Mouse (Mus musculus) liver, embryonic 16.5 days (tissue): Measurements from ENCODE around the gene Angptl6. TPM values are rescaled to one million over a fixed set of nuclear protein-coding genes. Genes with fewer than 3 reads are reported as not detected.

Source experiments
- ATAC-seq: fragments of 200-750 bp; cut with Nextera tagmentation; 2 replicates; pipeline ENCODE4 v1.8.0; 2017; ENCODE audit warnings: low read depth, mild to moderate bottlenecking, moderate number of reproducible peaks, moderate library complexity
- H3K27ac ChIP-seq: fragments of 300-500 bp; sonication (generic); 2 replicates; pipeline ENCODE4 v1.5.1; 2014; ENCODE audit warnings: mild to moderate bottlenecking, low read length
- H3K27me3 ChIP-seq: fragments of 300-500 bp; sonication (generic); 2 replicates; pipeline ENCODE4 v1.6.1; 2014; ENCODE audit warnings: low read depth, low read length, mixed read lengths; ENCODE audit not compliant: control insufficient read depth, insufficient read depth
- H3K36me3 ChIP-seq: fragments of 300-500 bp; sonication (generic); 2 replicates; pipeline ENCODE4 v1.6.1; 2014; ENCODE audit warnings: mild to moderate bottlenecking; ENCODE audit not compliant: control insufficient read depth, insufficient read depth
- H3K4me1 ChIP-seq: fragments of 300-500 bp; sonication (generic); 2 replicates; pipeline ENCODE4 v1.6.1; 2014; ENCODE audit warnings: low read depth, low read length, mixed read lengths; ENCODE audit not compliant: control insufficient read depth
- H3K4me2 ChIP-seq: fragments of 300-500 bp; sonication (generic); 2 replicates; pipeline ENCODE4 v1.6.1; 2014; ENCODE audit warnings: low read depth, low read length, mixed read lengths
- H3K4me3 ChIP-seq: fragments of 300-500 bp; sonication (generic); 2 replicates; pipeline ENCODE4 v1.5.1; 2014; ENCODE audit warnings: low read depth, mild to moderate bottlenecking, low read length
- H3K9ac ChIP-seq: fragments of 300-500 bp; sonication (generic); 2 replicates; pipeline ENCODE4 v1.6.1; 2014; ENCODE audit warnings: low read depth, low read length
- H3K9me3 ChIP-seq: fragments of 300-500 bp; sonication (generic); replicated peaks from 2 replicates; pipeline ENCODE4 v1.6.1; 2016; ENCODE audit warnings: low read length; ENCODE audit not compliant: control insufficient read depth
- WGBS: fragments of 180-500 bp; shearing (Covaris S2); extraction: QIAGEN DNeasy Blood & Tissue Kit; methylation state at CpG from one replicate; pipeline ENCODE4 v1.1.7; 2014; ENCODE audit not compliant: insufficient replicate concordance; 5-methylcytosine and 5-hydroxymethylcytosine counted together
- polyA plus RNA-seq: library from polyadenylated mRNA; unstranded; fragments of >200 nt; fragmentation: Nextera tagmentation; extraction: Ambion mirVana; gene quantifications from 2 replicates; pipeline ENCODE4 v1.2.1, GENCODE M21; 2015

Angptl6 gene
- polyA plus RNA-seq, 1 experiment from 2014 or later, result 10.0 TPM

DNA sequence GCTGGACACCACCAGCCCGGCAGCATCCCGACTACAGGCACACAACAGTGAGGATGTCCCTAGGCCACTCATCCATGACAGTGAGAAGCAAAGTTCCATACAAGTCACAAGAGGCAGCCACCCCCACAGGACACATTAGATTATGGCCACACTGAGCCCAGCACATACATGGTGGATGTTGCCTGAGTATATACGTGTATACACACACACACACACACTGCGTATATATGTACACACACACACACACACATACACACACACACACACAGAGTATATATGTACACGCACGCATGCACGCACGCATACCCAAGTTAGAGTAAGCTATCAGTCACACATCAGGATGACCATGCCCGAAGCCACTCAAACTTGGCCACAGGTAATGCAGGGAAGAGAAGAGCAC is 15.9 kb upstream of the Angptl6 start:
- H3K4me1 ChIP-seq, result peaks cover 18% of the 10 kb centered on the region
- H3K9me3 ChIP-seq, result no peaks in the 10 kb centered on the region
- H3K36me3 ChIP-seq, result peaks cover 58% of the 10 kb centered on the region
- no peak overlapping the region for H3K9ac ChIP-seq
- 83% methylated on average over 9 of the region's 9 CpGs for WGBS
- H3K4me3 ChIP-seq, result no peak overlapping the region
- H3K27me3 ChIP-seq, result no peaks in the 10 kb centered on the region
- H3K27ac ChIP-seq, result no peak overlapping the region
- H3K4me2 ChIP-seq, result no peak overlapping the region
- no peak for ATAC-seq

DNA sequence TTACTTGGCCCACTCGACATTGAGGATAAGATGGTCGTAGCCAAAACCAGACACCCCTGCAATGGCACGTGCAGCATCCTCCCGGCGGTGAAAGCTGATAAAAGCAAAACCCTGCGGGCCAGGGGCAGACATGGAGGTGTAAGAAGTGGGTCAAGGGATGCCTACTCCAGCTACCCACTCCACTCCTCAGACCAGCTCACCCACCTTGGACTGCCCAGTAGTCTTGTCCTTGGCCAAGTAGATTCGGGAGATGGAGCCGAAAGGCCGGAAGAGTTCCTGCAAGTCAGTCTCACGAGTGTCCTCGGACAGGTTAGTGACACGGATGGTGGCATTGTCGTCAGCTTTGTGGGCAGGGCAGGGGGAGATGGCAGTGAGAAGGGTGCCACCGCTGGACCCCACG is 15.1 kb upstream of the Angptl6 start:
- 82% methylated on average over 15 of the region's 15 CpGs for WGBS
- H3K4me3 ChIP-seq, result no peak overlapping the region
- no peak overlapping the region for H3K9ac ChIP-seq
- H3K27ac ChIP-seq, result no peak overlapping the region
- ATAC-seq, result no peak
- peaks cover 26% of the 10 kb centered on the region for H3K4me1 ChIP-seq
- no peak overlapping the region for H3K4me2 ChIP-seq
- H3K9me3 ChIP-seq, result no peaks in the 10 kb centered on the region
- H3K27me3 ChIP-seq, result no peaks in the 10 kb centered on the region
- H3K36me3 ChIP-seq, result peaks cover 65% of the 10 kb centered on the region

DNA sequence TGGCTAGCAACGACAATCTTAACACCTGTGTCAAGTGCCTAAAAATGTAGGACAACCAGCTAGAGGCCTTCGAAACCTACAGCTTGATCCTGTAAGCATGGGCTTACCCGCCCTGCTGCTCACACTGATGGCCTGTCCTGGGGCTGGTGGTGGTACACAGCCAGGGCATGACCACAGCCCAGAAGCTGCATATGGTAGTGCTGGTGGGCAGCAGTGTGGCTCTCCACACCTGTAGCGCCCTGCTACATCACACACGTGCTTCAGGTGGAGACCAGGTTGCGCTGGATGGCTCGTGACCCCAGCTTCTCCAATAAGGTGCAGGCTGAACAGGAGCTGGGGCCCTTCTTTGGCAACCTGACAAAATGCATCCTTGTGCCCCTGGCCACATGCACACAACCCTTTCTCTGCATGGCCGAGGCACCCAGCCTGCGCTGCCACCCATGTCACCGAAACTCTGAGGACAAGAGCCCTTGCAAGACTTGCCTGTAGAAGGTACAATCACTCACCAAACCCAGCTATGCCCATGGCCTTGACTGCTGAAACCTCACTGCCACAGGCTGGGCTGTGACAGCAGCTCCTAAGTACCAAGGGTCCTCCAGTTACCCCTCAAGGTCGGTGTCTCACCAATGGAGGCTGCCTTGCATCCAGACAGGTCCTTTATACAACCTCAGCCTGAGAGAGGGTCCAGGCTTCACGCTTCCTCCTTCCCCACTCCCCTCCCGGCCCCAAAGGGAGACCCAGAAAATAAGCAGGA is 14.2 kb upstream of the Angptl6 start:
- Histone ChIP-seq H3K4me1 (peaks cover 31% of the 10 kb centered on the region), H3K27ac (no peak overlapping the region), H3K27me3 (no peaks in the 10 kb centered on the region), H3K9me3 (no peaks in the 10 kb centered on the region), H3K9ac (no peak overlapping the region), H3K36me3 (peaks cover 66% of the 10 kb centered on the region), H3K4me2 (no peak overlapping the region), H3K4me3 (no peak overlapping the region)
- 77% methylated on average over 13 of the region's 13 CpGs for WGBS
- ATAC-seq, result no peak

DNA sequence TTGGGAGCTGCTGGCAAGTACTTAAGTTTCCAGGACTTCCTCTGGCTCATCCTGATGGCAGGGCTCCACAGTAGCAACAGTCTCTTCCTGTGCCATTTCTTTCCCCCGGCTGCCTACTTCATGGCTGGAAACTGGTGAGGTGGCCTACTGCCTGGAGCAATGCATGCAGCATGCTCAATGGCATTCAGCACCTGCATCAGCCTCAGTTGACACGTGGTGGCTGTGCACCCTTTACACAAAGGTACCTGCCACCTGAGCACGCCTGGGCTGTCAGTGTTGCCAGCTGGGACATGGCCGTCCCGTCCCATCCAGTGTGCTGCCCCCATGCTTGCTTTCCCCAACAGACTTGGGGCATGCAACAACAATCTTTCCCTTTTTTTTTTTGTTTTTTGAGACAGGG is 13.5 kb upstream of the Angptl6 start:
- no peak overlapping the region for H3K4me2 ChIP-seq
- H3K27me3 ChIP-seq, result no peaks in the 10 kb centered on the region
- no peak for ATAC-seq
- 52% methylated on average over 5 of the region's 5 CpGs for WGBS
- peaks cover 33% of the 10 kb centered on the region for H3K4me1 ChIP-seq
- H3K36me3 ChIP-seq, result peaks cover 66% of the 10 kb centered on the region
- H3K27ac ChIP-seq, result no peak overlapping the region
- H3K9me3 ChIP-seq, result no peaks in the 10 kb centered on the region
- H3K4me3 ChIP-seq, result no peak overlapping the region
- no peak overlapping the region for H3K9ac ChIP-seq

DNA sequence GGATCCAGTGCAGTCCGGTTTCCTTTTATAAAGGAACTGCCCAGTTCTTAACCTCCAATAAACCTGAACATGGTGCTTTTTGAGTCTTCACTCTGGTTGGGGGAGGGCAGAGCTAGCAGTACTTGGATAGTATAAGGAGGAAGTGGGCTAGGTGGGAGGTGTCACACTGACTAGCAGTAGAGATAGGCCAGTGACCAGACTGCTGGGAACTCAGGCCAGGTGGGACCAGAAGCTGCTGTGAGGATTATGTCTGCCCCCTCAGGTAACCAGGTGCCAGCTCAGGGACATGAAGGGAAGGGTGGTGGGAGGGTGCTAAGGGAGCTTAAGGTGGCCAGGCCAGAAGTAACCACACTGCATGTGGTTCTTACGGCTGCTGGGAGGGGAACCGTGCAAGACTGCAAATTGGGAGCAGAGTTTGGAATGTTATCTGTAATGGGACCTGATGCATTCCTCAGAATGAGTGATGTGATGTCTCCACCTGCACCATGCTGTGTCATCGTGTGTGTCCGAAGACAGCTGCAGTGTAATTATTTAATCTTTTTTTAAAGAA is 12.7 kb upstream of the Angptl6 start:
- H3K4me1 ChIP-seq, result peaks cover 29% of the 10 kb centered on the region

DNA sequence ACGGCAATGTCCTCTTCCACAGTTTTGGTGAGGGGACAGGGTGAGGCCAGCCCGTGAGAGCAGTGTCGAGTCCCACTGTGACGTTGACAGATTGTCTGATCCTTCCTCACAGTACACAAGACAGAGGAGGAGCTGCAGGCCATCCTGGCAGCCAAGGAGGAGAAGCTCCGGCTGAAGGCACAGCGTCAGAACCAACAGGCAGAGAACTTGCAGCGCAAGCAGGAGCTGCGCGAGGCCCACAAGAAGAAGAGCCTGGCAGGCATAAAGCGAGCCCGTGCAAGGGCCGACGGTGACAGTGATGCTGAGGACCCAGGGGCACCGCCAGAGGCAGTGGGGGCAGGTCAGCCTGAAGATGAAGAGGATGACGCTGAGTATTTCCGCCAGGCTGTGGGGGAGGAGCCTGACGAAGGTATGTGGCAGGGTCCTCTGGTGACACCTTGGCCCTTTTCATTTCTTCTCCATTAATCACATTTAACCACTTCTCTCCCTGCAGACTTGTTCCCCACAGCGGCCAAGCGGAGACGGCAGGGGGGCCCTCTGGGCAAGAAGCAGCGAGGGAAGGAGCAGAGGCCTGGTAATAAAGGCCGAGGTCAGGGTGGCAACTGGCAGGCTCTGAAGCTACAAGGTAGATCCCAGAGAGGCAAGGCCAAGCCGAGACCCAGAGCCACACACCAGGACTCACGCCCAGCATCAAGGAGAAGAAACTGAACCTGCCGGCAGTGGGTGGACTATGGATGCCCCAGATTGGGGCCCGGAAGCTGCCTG is 12.0 kb upstream of the Angptl6 start:
- Histone ChIP-seq H3K27ac (no peak overlapping the region), H3K4me3 (no peak overlapping the region), H3K4me2 (no peak overlapping the region), H3K9ac (no peak overlapping the region), H3K4me1 (peaks cover 24% of the 10 kb centered on the region), H3K27me3 (no peaks in the 10 kb centered on the region), H3K36me3 (peaks cover 66% of the 10 kb centered on the region), H3K9me3 (no peaks in the 10 kb centered on the region)
- WGBS, result 78% methylated on average over 26 of the region's 26 CpGs
- ATAC-seq, result no peak

More for the DNA sequence above, 12.7 kb upstream of the Angptl6 start:
- Histone ChIP-seq H3K27ac (no peak overlapping the region), H3K4me3 (no peak overlapping the region), H3K36me3 (peaks cover 66% of the 10 kb centered on the region), H3K9me3 (no peaks in the 10 kb centered on the region), H3K27me3 (no peaks in the 10 kb centered on the region), H3K9ac (no peak overlapping the region), H3K4me2 (no peak overlapping the region)
- ATAC-seq, result no peak
- WGBS, result 54% methylated on average over 5 of the region's 5 CpGs

DNA sequence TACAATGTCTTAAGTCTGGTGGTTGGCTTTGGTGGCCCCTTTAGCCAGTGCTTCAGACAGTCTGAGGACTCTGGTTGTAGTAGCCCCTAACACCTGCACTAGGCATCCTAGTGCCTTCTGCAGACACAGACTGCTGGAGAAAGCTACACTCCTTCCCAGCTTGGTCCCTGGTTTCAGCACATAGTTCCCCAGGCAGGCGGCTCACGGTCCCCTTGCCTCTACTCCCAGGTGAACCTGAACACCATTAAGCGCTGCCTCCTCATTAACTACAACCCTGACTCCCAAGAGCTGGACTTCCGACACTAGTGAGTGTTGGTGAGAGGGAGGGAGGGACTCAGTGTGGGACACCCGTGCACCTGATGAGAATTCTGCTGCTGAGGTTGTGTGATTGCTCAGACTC is 10.9 kb upstream of the Angptl6 start:
- H3K4me1 ChIP-seq, result peaks cover 24% of the 10 kb centered on the region
- 86% methylated on average over 5 of the region's 5 CpGs for WGBS

DNA sequence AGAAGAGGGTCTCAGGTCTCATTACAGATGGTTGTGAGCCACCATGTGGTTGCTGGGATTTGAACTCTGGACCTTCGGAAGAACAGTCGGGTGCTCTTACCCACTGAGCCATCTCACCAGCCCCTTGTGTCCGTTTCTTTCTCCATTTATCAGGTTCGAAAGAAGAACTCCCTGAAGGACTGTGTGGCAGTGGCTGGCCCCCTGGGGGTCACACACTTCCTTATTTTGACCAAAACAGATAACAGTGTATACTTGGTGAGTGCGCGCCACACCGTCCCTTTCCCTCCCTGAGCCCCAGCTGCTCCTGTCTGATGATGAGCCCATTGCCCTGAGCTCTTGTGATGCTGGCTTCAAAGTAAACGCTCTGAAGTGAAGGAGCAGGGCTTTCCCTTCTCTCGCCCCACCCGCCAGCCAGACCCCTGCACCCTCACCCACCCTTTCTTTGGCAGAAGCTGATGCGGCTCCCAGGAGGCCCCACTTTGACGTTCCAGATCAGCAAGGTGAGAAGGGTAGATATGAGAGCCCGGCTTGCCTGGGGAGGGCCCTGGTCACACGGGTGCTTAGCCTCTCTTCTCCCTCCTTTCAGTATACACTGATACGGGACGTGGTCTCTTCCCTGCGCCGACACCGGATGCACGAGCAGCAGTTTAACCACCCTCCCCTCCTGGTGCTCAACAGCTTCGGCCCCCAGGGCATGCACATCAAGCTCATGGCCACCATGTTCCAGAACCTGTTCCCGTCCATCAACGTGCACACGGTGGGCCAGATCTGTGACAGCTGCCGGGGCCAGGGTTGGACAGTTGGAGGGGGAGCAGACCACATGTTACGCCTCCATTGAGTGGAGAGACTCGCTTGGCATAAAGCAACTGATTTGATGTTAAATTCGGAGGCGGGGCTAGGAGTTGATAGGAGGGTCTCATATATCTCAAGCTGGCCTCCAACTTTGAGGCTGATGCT is 9.9 kb upstream of the Angptl6 start:
- peak; percentile 59 for ATAC-seq
- H3K4me2 ChIP-seq, result peak overlapping the region; percentile 92
- H3K27ac ChIP-seq, result peak overlapping the region; percentile 39
- H3K36me3 ChIP-seq, result peaks cover 46% of the 10 kb centered on the region
- peaks cover 24% of the 10 kb centered on the region for H3K4me1 ChIP-seq
- H3K4me3 ChIP-seq, result peak overlapping the region; percentile 91
- H3K9ac ChIP-seq, result peak overlapping the region; percentile 82
- no peaks in the 10 kb centered on the region for H3K9me3 ChIP-seq
- WGBS, result 32% methylated on average over 29 of the region's 29 CpGs
- no peaks in the 10 kb centered on the region for H3K27me3 ChIP-seq

More for the DNA sequence above, 10.9 kb upstream of the Angptl6 start:
- Histone ChIP-seq H3K36me3 (peaks cover 56% of the 10 kb centered on the region), H3K4me2 (0 out of 2 replicates have a peak overlapping the region, but pooled peaks have one; percentile 92), H3K27me3 (no peaks in the 10 kb centered on the region), H3K4me3 (no peak overlapping the region), H3K9ac (no peak overlapping the region), H3K27ac (peak overlapping the region; percentile 39), H3K9me3 (no peaks in the 10 kb centered on the region)
- ATAC-seq, result no peak
